Mouse (Mus musculus) urinary bladder, postnatal 4 days (tissue): ENCODE results near the gene Mybph.

Experiments
- DNase-seq, 2 experiments: peaks; one replicate each; pipeline ENCODE4 v3.0.0; 2021 to 2022; ENCODE audit warnings: low spot score in 2 of 2

Mybph gene

GRCm38 (mm10) chr1:134211043-134211442, 17.8 kb downstream of the Mybph start:
- no peak for DNase-seq

- DNase-seq = no peak
Measured at GRCm38 (mm10) chr1:134211631-134212030, 18.4 kb downstream of the Mybph start.

- no peak for DNase-seq
Measured at GRCm38 (mm10) chr1:134212351-134212750, 19.1 kb downstream of the Mybph start.

GRCm38 (mm10) chr1:134213405-134213804, 20.2 kb downstream of the Mybph start:
- no peak for DNase-seq

GRCm38 (mm10) chr1:134215059-134215458, 21.8 kb downstream of the Mybph start:
- DNase-seq = no peak

- no peak for DNase-seq
Measured at GRCm38 (mm10) chr1:134215751-134216628, 22.7 kb downstream of the Mybph start.

GRCm38 (mm10) chr1:134216629-134216971, 23.4 kb downstream of the Mybph start:
- DNase-seq = no peak

- no peak for DNase-seq
Measured at GRCm38 (mm10) chr1:134217028-134217481, 23.8 kb downstream of the Mybph start.

- DNase-seq = no peak
Measured at GRCm38 (mm10) chr1:134217942-134218341, 24.7 kb downstream of the Mybph start.

GRCm38 (mm10) chr1:134219608-134220007, 26.4 kb downstream of the Mybph start:
- DNase-seq = no peak

- no peak for DNase-seq
Measured at GRCm38 (mm10) chr1:134221172-134221571, 27.9 kb downstream of the Mybph start.

GRCm38 (mm10) chr1:134222122-134223055, 29.1 kb downstream of the Mybph start:
- peak in 1 of 2 experiments; percentile 38 for DNase-seq

GRCm38 (mm10) chr1:134224649-134225227, 31.5 kb downstream of the Mybph start:
- DNase-seq = no peak

- no peak for DNase-seq
Measured at GRCm38 (mm10) chr1:134225375-134225774, 32.1 kb downstream of the Mybph start.

- DNase-seq = no peak
Measured at GRCm38 (mm10) chr1:134226739-134227138, 33.5 kb downstream of the Mybph start.

GRCm38 (mm10) chr1:134229806-134230575, 36.7 kb downstream of the Mybph start:
- no peak for DNase-seq

GRCm38 (mm10) chr1:134230638-134231228, 37.5 kb downstream of the Mybph start:
- DNase-seq = no peak

- DNase-seq = no peak
Measured at GRCm38 (mm10) chr1:134231270-134231669, 38.0 kb downstream of the Mybph start.

- DNase-seq = no peak
Measured at GRCm38 (mm10) chr1:134231681-134232080, 38.4 kb downstream of the Mybph start.

- DNase-seq = no peak
Measured at GRCm38 (mm10) chr1:134232326-134232725, 39.1 kb downstream of the Mybph start.
